Mouse (Mus musculus): ENCODE data around the gene Nicn1.
"Not testable (repeated sequence)": the region's sequence is repeated elsewhere in the genome, so short reads cannot be mapped to it uniquely, and the experiment has no call there.

The Nicn1 gene

GRCm38 (mm10) chr9:108280071-108280828 lies 10.0 kb upstream of the Nicn1 start:
- DNase-seq = peak; percentile 73 to 83

GRCm38 (mm10) chr9:108284410-108284809 lies 5.8 kb upstream of the Nicn1 start:
- DNase-seq = peak; percentile 67 to 80

GRCm38 (mm10) chr9:108287526-108288238 lies 2.5 kb upstream of the Nicn1 start:
- not testable (repeated sequence) for DNase-seq

- DNase-seq = no peak
These were observed 882 bp upstream of the Nicn1 start for GRCm38 (mm10) chr9:108289347-108289746.

- no peak for DNase-seq
These were observed 544 bp downstream of the Nicn1 start for GRCm38 (mm10) chr9:108290773-108291172.

GRCm38 (mm10) chr9:108296453-108297355 lies 6.5 kb downstream of the Nicn1 start, which contains the start of gene Amt:
TSS of gene Amt (plus strand) at chr9:108296853.
- peak; percentile 38 to 57 for DNase-seq

GRCm38 (mm10) chr9:108301853-108302252 lies 11.6 kb downstream of the Nicn1 start:
- peak; percentile 49 to 69 for DNase-seq

GRCm38 (mm10) chr9:108304716-108305115 lies 14.5 kb downstream of the Nicn1 start:
- no peak for DNase-seq

GRCm38 (mm10) chr9:108305170-108305569 lies 14.9 kb downstream of the Nicn1 start:
- peak in 1 of 2 experiments; percentile 17 for DNase-seq

- DNase-seq = peak; percentile 100
These were observed 15.6 kb downstream of the Nicn1 start, which contains the start of the genes Rhoa and Tcta for GRCm38 (mm10) chr9:108305629-108306520. TSS of gene Rhoa (plus strand) at chr9:108306129. TSS of gene Tcta (minus strand) at chr9:108306160.

GRCm38 (mm10) chr9:108306571-108306980 lies 16.3 kb downstream of the Nicn1 start:
- peak; percentile 85 to 90 for DNase-seq

- no peak for DNase-seq
These were observed 17.0 kb downstream of the Nicn1 start for GRCm38 (mm10) chr9:108307021-108307807.

- DNase-seq = no peak
These were observed 17.9 kb downstream of the Nicn1 start for GRCm38 (mm10) chr9:108308141-108308540.

- DNase-seq = peak in 1 of 2 experiments; percentile 17
These were observed 27.3 kb downstream of the Nicn1 start for GRCm38 (mm10) chr9:108317572-108317971.

GRCm38 (mm10) chr9:108318462-108318861 lies 28.2 kb downstream of the Nicn1 start:
- no peak for DNase-seq

GRCm38 (mm10) chr9:108322054-108322453 lies 31.8 kb downstream of the Nicn1 start:
- not testable (repeated sequence) for DNase-seq

GRCm38 (mm10) chr9:108324784-108325183 lies 34.6 kb downstream of the Nicn1 start:
- no peak for DNase-seq

GRCm38 (mm10) chr9:108325811-108326210 lies 35.6 kb downstream of the Nicn1 start:
- no peak for DNase-seq

GRCm38 (mm10) chr9:108337848-108338550 lies 47.8 kb downstream of the Nicn1 start:
- no peak for DNase-seq

GRCm38 (mm10) chr9:108338551-108338885 lies 48.3 kb downstream of the Nicn1 start:
- peak; percentile 35 to 44 for DNase-seq

Data from lung, adult 18-20 months (tissue).